Mouse (Mus musculus): ENCODE measurements around the gene Ino80e. TPM values are rescaled to one million over a fixed set of nuclear protein-coding genes. Genes with fewer than 3 reads are reported as not detected.
A peak's percentile ranks its signal among the peaks of the same experiment; 100 is the strongest.

Gene Ino80e
- polyA plus RNA-seq, 1 experiment from 2014 or later = 92.4 TPM

- WGBS = under 1% methylated on average over 56 of the region's 56 CpGs
- no peaks in the 10 kb centered on the region for H3K9me3 ChIP-seq (ENCODE audit: control insufficient read depth, low read length)
Measured at GRCm38 (mm10) chr7:126884286-126885164, 22.3 kb upstream of the Ino80e start, which contains the start of gene Taok2. Gene Taok2 (minus strand): TSS chr7:126884703.

GRCm38 (mm10) chr7:126883731-126884181 lies 21.6 kb upstream of the Ino80e start:
- Histone ChIP-seq H3K4me3 (ENCODE audit: low read depth, low read length) (peak overlapping the region; percentile 85), H3K9ac (replicated peaks; ENCODE audit: low read depth, low read length) (peak overlapping the region; percentile 90), H3K27me3 (ENCODE audit: control insufficient read depth, insufficient read depth, low read length) (no peaks in the 10 kb centered on the region), H3K4me2 (ENCODE audit: low read depth, low read length) (peak overlapping the region; percentile 99), H3K4me1 (ENCODE audit: control insufficient read depth, insufficient read depth, low read length) (peaks cover 30% of the 10 kb centered on the region), H3K36me3 (ENCODE audit: control insufficient read depth, insufficient read depth, low read length) (peaks cover 13% of the 10 kb centered on the region), H3K9me3 (ENCODE audit: control insufficient read depth, low read length) (no peaks in the 10 kb centered on the region), H3K27ac (ENCODE audit: low read depth, low read length) (peak overlapping the region; percentile 87)
- WGBS = under 1% methylated on average over 15 of the region's 15 CpGs
- ATAC-seq (ENCODE audit: low read depth) = no peak

More at GRCm38 (mm10) chr7:126884286-126885164, 22.3 kb upstream of the Ino80e start, which contains the start of gene Taok2:
- H3K4me3 ChIP-seq (ENCODE audit: low read depth, low read length) = peak within 1 kb of the TSS; percentile 85
- peak within 1 kb of the TSS; percentile 99 for H3K4me2 ChIP-seq (ENCODE audit: low read depth, low read length)
- peak within 1 kb of the TSS; percentile 87 for H3K27ac ChIP-seq (ENCODE audit: low read depth, low read length)
- peaks cover 10% of the 10 kb centered on the region for H3K36me3 ChIP-seq (ENCODE audit: control insufficient read depth, insufficient read depth, low read length)
- peaks cover 30% of the 10 kb centered on the region for H3K4me1 ChIP-seq (ENCODE audit: control insufficient read depth, insufficient read depth, low read length)
- peak; percentile 98 for ATAC-seq (ENCODE audit: low read depth)
- H3K9ac ChIP-seq (replicated peaks; ENCODE audit: low read depth, low read length) = peak within 1 kb of the TSS; percentile 90
- no peaks in the 10 kb centered on the region for H3K27me3 ChIP-seq (ENCODE audit: control insufficient read depth, insufficient read depth, low read length)

- H3K4me1 ChIP-seq (ENCODE audit: control insufficient read depth, insufficient read depth, low read length) = peaks cover 30% of the 10 kb centered on the region
- H3K9ac ChIP-seq (replicated peaks; ENCODE audit: low read depth, low read length) = peak overlapping the region; percentile 42
- no peak for ATAC-seq (ENCODE audit: low read depth)
- H3K4me3 ChIP-seq (ENCODE audit: low read depth, low read length) = peak overlapping the region; percentile 85; the same call in 1 of the 2 replicates
- H3K27me3 ChIP-seq (ENCODE audit: control insufficient read depth, insufficient read depth, low read length) = no peaks in the 10 kb centered on the region
- 68% methylated on average over 6 of the region's 6 CpGs for WGBS
- no peaks in the 10 kb centered on the region for H3K9me3 ChIP-seq (ENCODE audit: control insufficient read depth, low read length)
- no peak overlapping the region for H3K27ac ChIP-seq (ENCODE audit: low read depth, low read length)
- H3K4me2 ChIP-seq (ENCODE audit: low read depth, low read length) = peak overlapping the region; percentile 99; the same call in 1 of the 2 replicates
- H3K36me3 ChIP-seq (ENCODE audit: control insufficient read depth, insufficient read depth, low read length) = peaks cover 35% of the 10 kb centered on the region
Measured at GRCm38 (mm10) chr7:126881040-126881439, 18.9 kb upstream of the Ino80e start.

GRCm38 (mm10) chr7:126877239-126877638 lies 15.1 kb upstream of the Ino80e start:
- Histone ChIP-seq H3K9ac (replicated peaks; ENCODE audit: low read depth, low read length) (no peak overlapping the region), H3K4me3 (ENCODE audit: low read depth, low read length) (no peak overlapping the region), H3K4me2 (ENCODE audit: low read depth, low read length) (no peak overlapping the region), H3K9me3 (ENCODE audit: control insufficient read depth, low read length) (no peaks in the 10 kb centered on the region), H3K27ac (ENCODE audit: low read depth, low read length) (no peak overlapping the region), H3K4me1 (ENCODE audit: control insufficient read depth, insufficient read depth, low read length) (peaks cover 16% of the 10 kb centered on the region), H3K27me3 (ENCODE audit: control insufficient read depth, insufficient read depth, low read length) (no peaks in the 10 kb centered on the region), H3K36me3 (ENCODE audit: control insufficient read depth, insufficient read depth, low read length) (peaks cover 73% of the 10 kb centered on the region)
- WGBS = 100% methylated on average over 1 of the region's 1 CpGs
- ATAC-seq (ENCODE audit: low read depth) = no peak

GRCm38 (mm10) chr7:126870520-126870891 lies 8.3 kb upstream of the Ino80e start:
- no peak for ATAC-seq (ENCODE audit: low read depth)

GRCm38 (mm10) chr7:126869780-126870519 lies 7.8 kb upstream of the Ino80e start:
- Histone ChIP-seq H3K4me3 (ENCODE audit: low read depth, low read length) (no peak overlapping the region), H3K36me3 (ENCODE audit: control insufficient read depth, insufficient read depth, low read length) (peaks cover 93% of the 10 kb centered on the region), H3K9me3 (ENCODE audit: control insufficient read depth, low read length) (no peaks in the 10 kb centered on the region), H3K9ac (replicated peaks; ENCODE audit: low read depth, low read length) (no peak overlapping the region), H3K27me3 (ENCODE audit: control insufficient read depth, insufficient read depth, low read length) (no peaks in the 10 kb centered on the region), H3K27ac (ENCODE audit: low read depth, low read length) (no peak overlapping the region), H3K4me2 (ENCODE audit: low read depth, low read length) (no peak overlapping the region), H3K4me1 (ENCODE audit: control insufficient read depth, insufficient read depth, low read length) (no peaks in the 10 kb centered on the region)
- no peak for ATAC-seq (ENCODE audit: low read depth)
- WGBS = 90% methylated on average over 23 of the region's 23 CpGs

More at GRCm38 (mm10) chr7:126870520-126870891, 8.3 kb upstream of the Ino80e start:
- H3K9ac ChIP-seq (replicated peaks; ENCODE audit: low read depth, low read length) = no peak overlapping the region
- peaks cover 93% of the 10 kb centered on the region for H3K36me3 ChIP-seq (ENCODE audit: control insufficient read depth, insufficient read depth, low read length)
- H3K4me3 ChIP-seq (ENCODE audit: low read depth, low read length) = no peak overlapping the region
- H3K27me3 ChIP-seq (ENCODE audit: control insufficient read depth, insufficient read depth, low read length) = no peaks in the 10 kb centered on the region
- H3K27ac ChIP-seq (ENCODE audit: low read depth, low read length) = no peak overlapping the region
- no peak overlapping the region for H3K4me2 ChIP-seq (ENCODE audit: low read depth, low read length)
- WGBS = 100% methylated on average over 2 of the region's 2 CpGs
- H3K4me1 ChIP-seq (ENCODE audit: control insufficient read depth, insufficient read depth, low read length) = no peaks in the 10 kb centered on the region
- no peaks in the 10 kb centered on the region for H3K9me3 ChIP-seq (ENCODE audit: control insufficient read depth, low read length)

GRCm38 (mm10) chr7:126868003-126868402 lies 5.8 kb upstream of the Ino80e start:
- Histone ChIP-seq H3K4me1 (ENCODE audit: control insufficient read depth, insufficient read depth, low read length) (peaks cover 8% of the 10 kb centered on the region), H3K27ac (ENCODE audit: low read depth, low read length) (no peak overlapping the region), H3K27me3 (ENCODE audit: control insufficient read depth, insufficient read depth, low read length) (no peaks in the 10 kb centered on the region), H3K9me3 (ENCODE audit: control insufficient read depth, low read length) (no peaks in the 10 kb centered on the region), H3K4me2 (ENCODE audit: low read depth, low read length) (no peak overlapping the region), H3K36me3 (ENCODE audit: control insufficient read depth, insufficient read depth, low read length) (peaks cover 77% of the 10 kb centered on the region), H3K4me3 (ENCODE audit: low read depth, low read length) (no peak overlapping the region), H3K9ac (replicated peaks; ENCODE audit: low read depth, low read length) (0 out of 2 replicates have a peak overlapping the region, but pooled peaks have one; percentile 16)
- WGBS = 90% methylated on average over 12 of the region's 12 CpGs
- no peak for ATAC-seq (ENCODE audit: low read depth)

GRCm38 (mm10) chr7:126867534-126867933 lies 5.4 kb upstream of the Ino80e start:
- H3K27me3 ChIP-seq (ENCODE audit: control insufficient read depth, insufficient read depth, low read length) = no peaks in the 10 kb centered on the region
- H3K4me3 ChIP-seq (ENCODE audit: low read depth, low read length) = no peak overlapping the region
- no peaks in the 10 kb centered on the region for H3K9me3 ChIP-seq (ENCODE audit: control insufficient read depth, low read length)
- H3K27ac ChIP-seq (ENCODE audit: low read depth, low read length) = no peak overlapping the region
- 90% methylated on average over 2 of the region's 2 CpGs for WGBS
- ATAC-seq (ENCODE audit: low read depth) = no peak
- H3K9ac ChIP-seq (replicated peaks; ENCODE audit: low read depth, low read length) = no peak overlapping the region
- H3K4me1 ChIP-seq (ENCODE audit: control insufficient read depth, insufficient read depth, low read length) = peaks cover 12% of the 10 kb centered on the region
- peaks cover 72% of the 10 kb centered on the region for H3K36me3 ChIP-seq (ENCODE audit: control insufficient read depth, insufficient read depth, low read length)
- H3K4me2 ChIP-seq (ENCODE audit: low read depth, low read length) = no peak overlapping the region

Data from neural tube, embryonic 14.5 days (tissue).